8 mouse cellular contexts compared by ENCODE assay signal in genomic region chr9:108649561-108650440, GRCm38 (mm10). TPM values are rescaled to one million over a fixed set of nuclear protein-coding genes. Genes with fewer than 3 reads are reported as not detected.
A peak's percentile ranks its signal among the peaks of the same experiment; 100 is the strongest.
DNase-seq lines count a peak whose midpoint lies in the region; ATAC-seq and TF ChIP-seq lines count a peak whose summit lies in the region.

No protein-coding gene starts in this region.

- H3K9ac ChIP-seq in hindbrain, embryonic 11.5 days (ENCODE audit: low read depth, low read length) = peak overlapping the region; percentile 85

- TF ChIP-seq POLR2A in lung, adult 2 months (IDR thresholded peaks at IDR 0.05; ENCODE audit: borderline replicate concordance, extremely low read depth, low read depth, low read length) = no peak

- no peaks in the 10 kb centered on the region for H3K36me3 ChIP-seq in hindbrain, embryonic 11.5 days (ENCODE audit: control insufficient read depth, insufficient read depth, low read length)

- no peaks in the 10 kb centered on the region for H3K27me3 ChIP-seq in hindbrain, embryonic 11.5 days (ENCODE audit: control insufficient read depth, insufficient read depth, low read length)

- WGBS in lung, adult 2 months = 15% methylated on average over 29 of the region's 29 CpGs
- WGBS in hindbrain, embryonic 11.5 days = 35% methylated on average over 29 of the region's 29 CpGs

- peak overlapping the region; percentile 77 for H3K4me2 ChIP-seq in hindbrain, embryonic 11.5 days (replicated peaks; ENCODE audit: low read depth, low read length)

- H3K9me3 ChIP-seq in hindbrain, embryonic 11.5 days (ENCODE audit: control insufficient read depth, low read length) = no peaks in the 10 kb centered on the region

- no peak for TF ChIP-seq CTCF in lung, adult 2 months (IDR thresholded peaks at IDR 0.05; ENCODE audit: insufficient read depth, low read length)

- H3K27ac ChIP-seq in hindbrain, embryonic 11.5 days (ENCODE audit: low read depth, low read length) = peak overlapping the region; percentile 79

- peaks cover 11% of the 10 kb centered on the region for H3K4me1 ChIP-seq in lung, adult 2 months (ENCODE audit: control insufficient read depth, insufficient read depth, low read length)
- no peaks in the 10 kb centered on the region for H3K4me1 ChIP-seq in hindbrain, embryonic 11.5 days (replicated peaks; ENCODE audit: control insufficient read depth, insufficient read depth, low read length)

- ATAC-seq in hindbrain, embryonic 11.5 days (ENCODE audit: low FRiP score) = peak; percentile 41; the same call in 1 of the 2 replicates
- ATAC-seq in megakaryocyte, adult 5-6 weeks (ENCODE audit: poor library complexity, severe bottlenecking) = peak; percentile 52

- DNase-seq in lung, adult 2 months = no peak
- DNase-seq in lung, adult 18-20 months = no peak
- DNase-seq in c-Kit-positive CD71-positive TER-119-positive erythroid progenitor cells, embryonic 14.5 days (ENCODE audit: low spot score) = peak; percentile 23
- peak; percentile 10 for DNase-seq in hindbrain, embryonic 11.5 days (ENCODE audit: low spot score)
- peak; percentile 12 for DNase-seq in yolk sac, embryonic 10.5 days (ENCODE audit: low spot score)
- no peak for DNase-seq in thymus, postnatal 4 days
- DNase-seq in spleen, postnatal 4 days (ENCODE audit: low spot score in 2 of 2) = no peak

- peak overlapping the region; percentile 71 for H3K4me3 ChIP-seq in lung, adult 2 months (replicated peaks; ENCODE audit: extremely low read depth, low read depth, low read length)
- H3K4me3 ChIP-seq in hindbrain, embryonic 11.5 days (ENCODE audit: low read depth, low read length) = peak overlapping the region; percentile 97

RNA-seq across cellular contexts. Expression of gene Arih2, which starts 0.6 kb away (rescaled TPM):
- polyA plus RNA-seq in lung, adult 2 months (2012; rRNA removed) = 24.6 and 35.4 TPM in 2 replicates
- 41.6 and 49.1 TPM in 2 replicates for polyA plus RNA-seq in hindbrain, embryonic 11.5 days (2014; fragmentation: Nextera tagmentation; extraction: Ambion mirVana)
- 18.0 and 21.3 TPM in 2 replicates for total RNA-seq in megakaryocyte, adult 5-6 weeks (2015)
- total RNA-seq in megakaryocyte, adult 5-6 weeks (2017) = 56.0 and 57.5 TPM in 2 replicates

RNA-seq across cellular contexts. Expression of gene Slc25a20, which starts 12.1 kb away (rescaled TPM):
- polyA plus RNA-seq in lung, adult 2 months (2012; rRNA removed) = 22.3 and 24.4 TPM in 2 replicates
- 22.8 and 27.5 TPM in 2 replicates for polyA plus RNA-seq in hindbrain, embryonic 11.5 days (2014; fragmentation: Nextera tagmentation; extraction: Ambion mirVana)
- total RNA-seq in megakaryocyte, adult 5-6 weeks (2015) = 18.4 and 20.2 TPM in 2 replicates
- total RNA-seq in megakaryocyte, adult 5-6 weeks (2017) = 22.0 and 22.9 TPM in 2 replicates

RNA-seq across cellular contexts. Expression of gene Prkar2a, which starts 39.3 kb away (rescaled TPM):
- polyA plus RNA-seq in lung, adult 2 months (2012; rRNA removed) = 22.3 and 26.1 TPM in 2 replicates
- polyA plus RNA-seq in hindbrain, embryonic 11.5 days (2014; fragmentation: Nextera tagmentation; extraction: Ambion mirVana) = 45.0 and 52.0 TPM in 2 replicates
- 15.9 and 20.6 TPM in 2 replicates for total RNA-seq in megakaryocyte, adult 5-6 weeks (2015)
- total RNA-seq in megakaryocyte, adult 5-6 weeks (2017) = 15.5 and 35.4 TPM in 2 replicates

RNA-seq across cellular contexts. Expression of gene P4htm, which starts 52.3 kb away (rescaled TPM):
- polyA plus RNA-seq in lung, adult 2 months (2012; rRNA removed) = 19.6 and 22.4 TPM in 2 replicates
- polyA plus RNA-seq in hindbrain, embryonic 11.5 days (2014; fragmentation: Nextera tagmentation; extraction: Ambion mirVana) = 6.7 and 8.6 TPM in 2 replicates
- total RNA-seq in megakaryocyte, adult 5-6 weeks (2015) = 0.18 and 0.21 TPM in 2 replicates
- total RNA-seq in megakaryocyte, adult 5-6 weeks (2017) = not detected in 2 replicates

Comparison
In these comparisons a context has a peak if more than half of its experiments do, and no peak if none do; other contexts are left out.
1. DNase-seq: peak in c-Kit-positive CD71-positive TER-119-positive erythroid progenitor cells, embryonic 14.5 days (single experiment), hindbrain, embryonic 11.5 days (single experiment) and yolk sac, embryonic 10.5 days (single experiment); none in lung, adult 2 months (single experiment), lung, adult 18-20 months (0 of 2), thymus, postnatal 4 days (single experiment) and spleen, postnatal 4 days (0 of 2).